Mouse (Mus musculus) left cerebral cortex, adult 9 months (tissue): ENCODE data around the gene Znrf3.
"Not testable (repeated sequence)": the region's sequence is repeated elsewhere in the genome, so short reads cannot be mapped to it uniquely, and the experiment has no call there.

ENCODE experiments used
- DNase-seq, 2 experiments: peaks; one replicate each; pipeline ENCODE4 v3.0.0; 2022; ENCODE audit warnings: low spot score in 2 of 2

Gene Znrf3

GRCm38 (mm10) chr11:5444599-5445451, at the start of gene Znrf3:
Gene Znrf3 (minus strand): TSS chr11:5444847.
- DNase-seq, result peak; percentile 52 to 92

GRCm38 (mm10) chr11:5493869-5494268, 49.2 kb upstream of the Znrf3 start:
- DNase-seq, result no peak

GRCm38 (mm10) chr11:5491912-5492311, 47.3 kb upstream of the Znrf3 start:
- DNase-seq, result no peak

GRCm38 (mm10) chr11:5490989-5491656, 46.5 kb upstream of the Znrf3 start:
- no peak for DNase-seq

- not testable (repeated sequence) for DNase-seq
Observed at GRCm38 (mm10) chr11:5489433-5489832, 44.8 kb upstream of the Znrf3 start.

- DNase-seq, result peak; percentile 55 to 92
Observed at GRCm38 (mm10) chr11:5485193-5486011, 40.8 kb upstream of the Znrf3 start.

- DNase-seq, result no peak
Observed at GRCm38 (mm10) chr11:5482581-5482980, 37.9 kb upstream of the Znrf3 start.

- no peak for DNase-seq
Observed at GRCm38 (mm10) chr11:5478831-5479230, 34.2 kb upstream of the Znrf3 start.

- no peak for DNase-seq
Observed at GRCm38 (mm10) chr11:5478193-5478592, 33.5 kb upstream of the Znrf3 start.

GRCm38 (mm10) chr11:5476806-5477205, 32.2 kb upstream of the Znrf3 start:
- DNase-seq, result no peak

- DNase-seq, result not testable (repeated sequence)
Observed at GRCm38 (mm10) chr11:5475556-5476118, 31.0 kb upstream of the Znrf3 start.

GRCm38 (mm10) chr11:5474130-5474529, 29.5 kb upstream of the Znrf3 start:
- DNase-seq, result peak in 1 of 2 experiments; percentile 82

- no peak for DNase-seq
Observed at GRCm38 (mm10) chr11:5470055-5470454, 25.4 kb upstream of the Znrf3 start.

- peak in 1 of 2 experiments; percentile 29 for DNase-seq
Observed at GRCm38 (mm10) chr11:5469084-5469483, 24.4 kb upstream of the Znrf3 start.

GRCm38 (mm10) chr11:5468471-5468870, 23.8 kb upstream of the Znrf3 start:
- DNase-seq, result no peak

- no peak for DNase-seq
Observed at GRCm38 (mm10) chr11:5451923-5452322, 7.3 kb upstream of the Znrf3 start.

GRCm38 (mm10) chr11:5451341-5451740, 6.7 kb upstream of the Znrf3 start:
- no peak for DNase-seq

GRCm38 (mm10) chr11:5450701-5451100, 6.1 kb upstream of the Znrf3 start:
- DNase-seq, result no peak

GRCm38 (mm10) chr11:5445452-5445953, 856 bp upstream of the Znrf3 start:
- no peak for DNase-seq

- DNase-seq, result no peak
Observed at GRCm38 (mm10) chr11:5444234-5444598, 431 bp downstream of the Znrf3 start.

GRCm38 (mm10) chr11:5443511-5444233, 975 bp downstream of the Znrf3 start:
- DNase-seq, result no peak
